Mouse (Mus musculus) lung, postnatal 0 days (tissue): ENCODE data around the gene Eps8l3. TPM values are rescaled to one million over a fixed set of nuclear protein-coding genes. Genes with fewer than 3 reads are reported as not detected.
A peak's percentile ranks its signal among the peaks of the same experiment; 100 is the strongest.

Source experiments
- ATAC-seq: fragments of 200-750 bp; cut with Nextera tagmentation; 2 replicates; pipeline ENCODE4 v1.8.0; 2017; ENCODE audit warnings: moderate library complexity
- DNase-seq: peaks from one replicate; pipeline ENCODE4 v3.0.0-alpha.2; 2016; ENCODE audit warnings: low spot score
- H3K27ac ChIP-seq: fragments of 300-500 bp; sonication (generic); 2 replicates; pipeline ENCODE4 v1.5.1; 2014; ENCODE audit warnings: antibody characterized with exemption, mild to moderate bottlenecking, low read length, mixed read lengths
- H3K27me3 ChIP-seq: fragments of 300-500 bp; sonication (generic); replicated peaks from 2 replicates; pipeline ENCODE4 v1.6.1; 2014; ENCODE audit warnings: low read length, mixed read lengths; ENCODE audit not compliant: insufficient read depth
- H3K36me3 ChIP-seq: fragments of 300-500 bp; sonication (generic); 2 replicates; pipeline ENCODE4 v1.6.1; 2014; ENCODE audit warnings: low read length, mixed read lengths; ENCODE audit not compliant: insufficient read depth
- H3K4me1 ChIP-seq: fragments of 300-500 bp; sonication (generic); 2 replicates; pipeline ENCODE4 v1.6.1; 2014; ENCODE audit warnings: antibody characterized with exemption, low read depth, low read length, mixed read lengths; ENCODE audit not compliant: insufficient read depth
- H3K4me2 ChIP-seq: fragments of 300-500 bp; sonication (generic); replicated peaks from 2 replicates; pipeline ENCODE4 v1.6.1; 2014; ENCODE audit warnings: low read depth, mild to moderate bottlenecking, low read length, moderate library complexity, mixed read lengths
- H3K4me3 ChIP-seq: fragments of 300-500 bp; sonication (generic); 2 replicates; pipeline ENCODE4 v1.5.1; 2014; ENCODE audit warnings: low read depth, low read length
- H3K9ac ChIP-seq: fragments of 300-500 bp; sonication (generic); replicated peaks from 2 replicates; pipeline ENCODE4 v1.6.1; 2014; ENCODE audit warnings: low read depth, mild to moderate bottlenecking
- H3K9me3 ChIP-seq: fragments of 300-500 bp; sonication (generic); 2 replicates; pipeline ENCODE4 v1.6.1; 2016; ENCODE audit warnings: low read length, mixed read lengths
- CTCF ChIP-seq: IDR thresholded peaks from 2 replicates; pipeline ENCODE4 v1.5.1; 2016; ENCODE audit warnings: antibody characterized with exemption, mild to moderate bottlenecking
- EP300 ChIP-seq: IDR thresholded peaks from 2 replicates; pipeline ENCODE4 v1.6.1; 2016; ENCODE audit warnings: antibody characterized with exemption, mild to moderate bottlenecking, control low read depth
- WGBS: fragments of 180-500 bp; shearing (Covaris S2); extraction: QIAGEN DNeasy Blood & Tissue Kit; methylation state at CpG from one replicate; pipeline ENCODE4 v1.1.7; 2014; 5-methylcytosine and 5-hydroxymethylcytosine counted together
- polyA plus RNA-seq: library from polyadenylated mRNA; unstranded; fragments of >200 nt; fragmentation: Nextera tagmentation; extraction: Ambion mirVana; gene quantifications from 2 replicates; pipeline ENCODE4 v1.2.1, GENCODE M21; 2015

Eps8l3 gene
- polyA plus RNA-seq, 1 experiment from 2014 or later: not detected

- peaks cover 3% of the 10 kb centered on the region; the same call in 1 of the 2 replicates for H3K4me1 ChIP-seq
- peak within 1 kb of the TSS; percentile 48 for H3K4me2 ChIP-seq
- peak within 1 kb of the TSS; percentile 27 for H3K4me3 ChIP-seq
- peak within 1 kb of the TSS; percentile 43; the same call in 1 of the 2 replicates for H3K27ac ChIP-seq
- DNase-seq (peak; percentile 96), ATAC-seq (peak; percentile 95)
- no peaks in the 10 kb centered on the region for H3K36me3 ChIP-seq
- H3K9ac ChIP-seq: no peak within 1 kb of the TSS
- TF ChIP-seq CTCF (peak; percentile 64), EP300 (peak; percentile 72; the same call in 1 of the 2 replicates)
- WGBS: 2% methylated on average over 10 of the region's 10 CpGs
- no peaks in the 10 kb centered on the region for H3K27me3 ChIP-seq
- no peaks in the 10 kb centered on the region for H3K9me3 ChIP-seq
These were observed 54.6 kb downstream of the Eps8l3 start, which contains the start of gene Gstm7 for GRCm38 (mm10) chr3:107931670-107932069. Gstm7 (minus strand) TSS chr3:107931817.

- no peak overlapping the region for H3K4me3 ChIP-seq
- DNase-seq (peak; percentile 23), ATAC-seq (no peak)
- no peak overlapping the region for H3K9ac ChIP-seq
- no peak overlapping the region for H3K27ac ChIP-seq
- no peaks in the 10 kb centered on the region for H3K9me3 ChIP-seq
- H3K36me3 ChIP-seq: no peaks in the 10 kb centered on the region
- no peaks in the 10 kb centered on the region for H3K27me3 ChIP-seq
- H3K4me2 ChIP-seq: no peak overlapping the region
- WGBS: 47% methylated on average over 6 of the region's 6 CpGs
- H3K4me1 ChIP-seq: peaks cover 3% of the 10 kb centered on the region; the same call in 1 of the 2 replicates
- TF ChIP-seq EP300 (no peak), CTCF (no peak)
These were observed 55.1 kb downstream of the Eps8l3 start for GRCm38 (mm10) chr3:107932128-107932527.

GRCm38 (mm10) chr3:107935268-107935667 is 58.2 kb downstream of the Eps8l3 start:
- Histone ChIP-seq H3K9me3 (no peaks in the 10 kb centered on the region), H3K27ac (no peak overlapping the region), H3K4me3 (no peak overlapping the region), H3K4me1 (peaks cover 3% of the 10 kb centered on the region; the same call in 1 of the 2 replicates), H3K27me3 (no peaks in the 10 kb centered on the region), H3K36me3 (no peaks in the 10 kb centered on the region), H3K9ac (no peak overlapping the region), H3K4me2 (no peak overlapping the region)
- WGBS: 48% methylated on average over 3 of the region's 3 CpGs
- DNase-seq (no peak), ATAC-seq (no peak)
- TF ChIP-seq CTCF: no peak
- TF ChIP-seq EP300: no peak

GRCm38 (mm10) chr3:107935888-107936287 is 58.9 kb downstream of the Eps8l3 start:
- H3K4me3 ChIP-seq: no peak overlapping the region
- DNase-seq (no peak), ATAC-seq (no peak)
- no peak overlapping the region for H3K4me2 ChIP-seq
- no peaks in the 10 kb centered on the region for H3K36me3 ChIP-seq
- H3K27me3 ChIP-seq: no peaks in the 10 kb centered on the region
- 54% methylated on average over 3 of the region's 3 CpGs for WGBS
- TF ChIP-seq CTCF: no peak
- TF ChIP-seq EP300: no peak
- H3K4me1 ChIP-seq: peaks cover 3% of the 10 kb centered on the region; the same call in 1 of the 2 replicates
- H3K9ac ChIP-seq: no peak overlapping the region
- no peak overlapping the region for H3K27ac ChIP-seq
- no peaks in the 10 kb centered on the region for H3K9me3 ChIP-seq

- ATAC-seq (peak; percentile 72), DNase-seq (peak; percentile 73)
- 28% methylated on average over 3 of the region's 3 CpGs for WGBS
- Histone ChIP-seq H3K9me3 (no peaks in the 10 kb centered on the region), H3K27ac (no peak overlapping the region), H3K4me2 (no peak overlapping the region), H3K36me3 (no peaks in the 10 kb centered on the region), H3K9ac (no peak overlapping the region), H3K27me3 (no peaks in the 10 kb centered on the region), H3K4me3 (no peak overlapping the region), H3K4me1 (peaks cover 3% of the 10 kb centered on the region; the same call in 1 of the 2 replicates)
- TF ChIP-seq CTCF (peak; percentile 91), EP300 (no peak)
These were observed 62.4 kb downstream of the Eps8l3 start for GRCm38 (mm10) chr3:107939403-107939802.

GRCm38 (mm10) chr3:107939830-107940229 is 62.8 kb downstream of the Eps8l3 start:
- ATAC-seq (no peak), DNase-seq (no peak)
- no peaks in the 10 kb centered on the region for H3K9me3 ChIP-seq
- H3K4me3 ChIP-seq: no peak overlapping the region
- no peak overlapping the region for H3K27ac ChIP-seq
- H3K4me2 ChIP-seq: no peak overlapping the region
- H3K36me3 ChIP-seq: no peaks in the 10 kb centered on the region
- WGBS: 52% methylated on average over 4 of the region's 4 CpGs
- TF ChIP-seq CTCF (no peak), EP300 (no peak)
- H3K9ac ChIP-seq: no peak overlapping the region
- no peaks in the 10 kb centered on the region for H3K27me3 ChIP-seq
- peaks cover 3% of the 10 kb centered on the region; the same call in 1 of the 2 replicates for H3K4me1 ChIP-seq
